Mouse (Mus musculus): ENCODE data around the gene Baiap2l1. TPM values are rescaled to one million over a fixed set of nuclear protein-coding genes. Genes with fewer than 3 reads are reported as not detected.
"Not testable (repeated sequence)": the region's sequence is repeated elsewhere in the genome, so short reads cannot be mapped to it uniquely, and the experiment has no call there.

The Baiap2l1 gene
- polyA plus RNA-seq, 1 experiment from 2014 or later: 6.9 TPM

DNA sequence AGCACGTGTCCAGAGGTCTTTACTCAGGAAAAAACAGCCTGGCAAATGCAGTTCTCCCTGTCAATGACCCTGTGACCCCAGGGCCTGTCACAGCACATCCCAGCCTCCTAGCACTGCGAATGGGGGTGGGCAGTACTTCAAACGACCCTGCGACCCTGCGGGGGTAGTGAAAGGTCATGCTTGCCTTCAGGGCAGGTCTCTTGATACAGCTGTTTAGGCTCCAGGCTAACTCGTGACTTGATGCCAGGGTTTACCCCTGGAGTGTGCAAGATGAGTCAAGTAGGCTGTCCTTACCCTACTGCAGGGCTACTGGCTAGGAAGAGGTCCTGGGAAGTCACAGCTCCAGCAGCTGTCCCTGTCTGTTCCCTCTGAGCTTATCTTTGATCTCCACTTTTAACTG, 13.1 kb upstream of the Baiap2l1 start:
- Histone ChIP-seq H3K4me2 (no peak overlapping the region), H3K36me3 (replicated peaks) (no peaks in the 10 kb centered on the region), H3K4me3 (replicated peaks) (no peak overlapping the region), H3K4me1 (replicated peaks) (peaks cover 8% of the 10 kb centered on the region; the same call in 1 of the 2 replicates), H3K9ac (no peak overlapping the region), H3K27me3 (no peaks in the 10 kb centered on the region), H3K27ac (replicated peaks) (peak overlapping the region; percentile 62), H3K9me3 (replicated peaks) (no peaks in the 10 kb centered on the region)
- peak; percentile 67 for ATAC-seq (ENCODE audit: insufficient read depth)
- 11% methylated on average over 6 of the region's 6 CpGs for WGBS (ENCODE audit: insufficient replicate concordance)

DNA sequence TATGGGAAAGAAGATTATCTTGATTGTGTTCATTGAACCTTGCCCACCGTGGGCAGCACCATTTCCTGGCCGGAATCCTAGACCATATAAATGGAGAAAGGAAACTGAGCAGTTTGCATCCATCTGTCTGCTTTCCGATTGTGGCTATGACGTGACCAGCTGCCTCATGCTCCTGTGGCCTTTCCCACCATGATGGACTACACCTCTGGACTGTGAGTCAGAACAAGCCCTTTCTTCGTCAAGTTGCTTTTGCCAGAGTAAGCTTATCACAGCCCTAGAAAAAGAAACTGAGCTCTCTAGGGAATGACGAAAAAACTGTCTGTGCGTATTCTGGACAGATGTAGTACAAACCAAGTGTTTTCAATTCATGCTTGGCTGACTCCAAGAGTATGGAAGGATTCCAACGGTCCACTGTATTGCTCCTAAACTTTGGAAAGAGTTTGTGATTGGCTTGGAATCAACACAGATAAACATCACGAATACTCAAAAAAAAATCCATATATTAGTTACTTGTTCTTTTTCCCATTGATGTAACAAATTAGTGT, 10.8 kb upstream of the Baiap2l1 start:
- Histone ChIP-seq H3K4me1 (replicated peaks) (peaks cover 8% of the 10 kb centered on the region; the same call in 1 of the 2 replicates), H3K9ac (no peak overlapping the region), H3K27ac (replicated peaks) (no peak overlapping the region), H3K27me3 (no peaks in the 10 kb centered on the region), H3K4me3 (replicated peaks) (no peak overlapping the region), H3K4me2 (no peak overlapping the region), H3K36me3 (replicated peaks) (no peaks in the 10 kb centered on the region), H3K9me3 (replicated peaks) (no peaks in the 10 kb centered on the region)
- ATAC-seq (ENCODE audit: insufficient read depth): no peak
- 70% methylated on average over 9 of the region's 9 CpGs for WGBS (ENCODE audit: insufficient replicate concordance)

DNA sequence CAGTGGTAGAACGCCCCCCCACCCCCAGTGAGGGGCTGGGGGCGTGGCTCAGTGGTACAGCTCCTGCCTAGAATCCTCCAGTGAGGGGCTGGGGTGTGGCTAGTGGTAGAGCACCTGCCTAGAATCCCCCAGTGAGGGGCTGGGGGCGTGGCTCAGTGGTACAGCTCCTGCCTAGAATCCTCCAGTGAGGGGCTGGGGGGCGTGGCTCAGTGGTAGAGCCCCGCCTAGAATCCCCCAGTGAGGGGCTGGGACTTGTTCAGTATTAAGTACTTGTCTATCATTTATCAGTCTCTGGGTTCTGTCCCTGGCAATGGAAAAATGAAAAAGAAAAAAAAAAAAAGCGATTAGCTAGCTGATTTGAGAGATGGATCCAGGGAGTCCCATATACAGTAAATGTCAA, 8.6 kb upstream of the Baiap2l1 start:
- H3K4me1 ChIP-seq (replicated peaks); H3K9me3 ChIP-seq (replicated peaks); H3K27me3 ChIP-seq; ATAC-seq (ENCODE audit: insufficient read depth); H3K4me3 ChIP-seq (replicated peaks); H3K36me3 ChIP-seq (replicated peaks); H3K4me2 ChIP-seq; H3K9ac ChIP-seq; H3K27ac ChIP-seq (replicated peaks): not testable (repeated sequence)
- whole genome bisulfite sequencing (ENCODE audit: insufficient replicate concordance): 39% methylated on average over 6 of the region's 6 CpGs

DNA sequence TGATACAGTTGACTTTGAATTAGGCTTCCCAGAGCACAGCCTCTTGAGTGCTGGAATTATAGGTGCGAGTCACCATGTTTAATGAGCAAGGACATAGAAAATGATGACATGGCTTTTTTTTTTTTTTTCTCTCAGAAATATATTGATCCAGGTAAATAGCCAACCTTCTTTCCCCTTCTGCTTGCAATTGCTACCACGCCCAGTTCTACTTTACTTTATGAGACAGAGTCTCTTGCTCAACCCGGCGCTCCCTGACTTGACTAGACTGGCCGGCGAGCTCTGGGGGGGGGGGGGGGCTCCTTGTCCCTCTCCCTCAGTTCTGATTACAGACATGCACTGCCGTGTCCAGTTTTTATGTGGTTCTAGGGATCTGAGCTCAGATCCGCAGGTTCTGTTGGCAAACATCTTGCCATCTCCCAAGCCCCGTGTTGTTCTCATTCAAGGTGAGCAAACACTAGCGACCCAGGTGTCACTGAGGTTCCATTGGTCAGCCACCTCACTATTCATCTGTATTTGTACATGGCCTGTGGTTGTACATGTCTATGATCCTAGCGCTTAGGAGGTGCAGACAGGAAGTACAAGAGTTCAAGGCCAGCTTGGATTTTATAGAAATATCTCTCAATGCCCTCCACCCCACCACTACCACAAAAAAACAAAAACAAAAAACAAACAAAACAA, 6.9 kb upstream of the Baiap2l1 start:
- WGBS (ENCODE audit: insufficient replicate concordance): 61% methylated on average over 11 of the region's 11 CpGs
- no peak for ATAC-seq (ENCODE audit: insufficient read depth)
- Histone ChIP-seq H3K9me3 (replicated peaks) (no peaks in the 10 kb centered on the region), H3K27ac (replicated peaks) (no peak overlapping the region), H3K4me1 (replicated peaks) (no peaks in the 10 kb centered on the region), H3K9ac (no peak overlapping the region), H3K27me3 (no peaks in the 10 kb centered on the region), H3K36me3 (replicated peaks) (no peaks in the 10 kb centered on the region), H3K4me2 (no peak overlapping the region), H3K4me3 (replicated peaks) (no peak overlapping the region)

DNA sequence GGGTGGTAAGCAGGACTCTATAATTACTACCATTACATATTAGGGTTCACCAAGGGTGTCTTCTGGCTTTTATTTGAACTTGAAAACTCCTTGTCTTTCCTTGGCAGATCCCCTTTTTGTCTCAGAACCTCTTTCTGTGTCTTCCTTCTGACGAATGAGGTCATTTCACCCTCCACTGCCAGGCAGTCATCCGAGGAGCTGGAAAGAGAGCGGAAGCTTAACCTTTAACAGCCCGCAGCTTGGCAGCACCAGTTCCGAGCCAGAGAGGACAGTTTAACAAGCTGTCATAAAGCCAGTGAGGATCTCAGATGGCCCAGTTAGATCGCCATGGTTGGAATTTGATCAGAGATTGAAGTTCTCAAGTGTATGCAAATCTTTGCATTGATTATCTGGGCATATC, 2.4 kb upstream of the Baiap2l1 start:
- Histone ChIP-seq H3K4me1 (replicated peaks) (peaks cover 17% of the 10 kb centered on the region), H3K4me3 (replicated peaks) (no peak overlapping the region), H3K36me3 (replicated peaks) (no peaks in the 10 kb centered on the region), H3K4me2 (no peak overlapping the region), H3K9me3 (replicated peaks) (no peaks in the 10 kb centered on the region), H3K27me3 (peaks cover 36% of the 10 kb centered on the region), H3K9ac (no peak overlapping the region), H3K27ac (replicated peaks) (no peak overlapping the region)
- 47% methylated on average over 6 of the region's 6 CpGs for WGBS (ENCODE audit: insufficient replicate concordance)
- no peak for ATAC-seq (ENCODE audit: insufficient read depth)

DNA sequence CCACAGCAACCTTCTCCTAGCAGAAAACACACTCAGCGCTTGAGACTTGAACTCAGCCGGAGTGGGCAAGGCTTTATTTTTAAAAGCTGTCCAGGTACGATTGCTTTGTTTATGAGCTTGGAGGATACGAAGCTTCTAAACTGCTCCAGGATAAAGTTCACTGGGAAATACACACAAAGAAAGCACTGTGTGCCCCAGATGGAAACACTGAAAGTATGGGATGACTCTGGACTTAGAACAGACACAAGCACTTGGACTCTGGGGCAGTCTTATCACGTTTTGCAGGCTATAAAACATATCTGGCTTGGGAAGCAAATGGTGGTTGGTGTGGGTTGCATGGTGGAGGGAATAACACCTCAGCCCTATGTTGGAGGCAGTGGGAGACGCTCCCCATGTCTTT, 2.0 kb upstream of the Baiap2l1 start:
- Histone ChIP-seq H3K36me3 (replicated peaks) (no peaks in the 10 kb centered on the region), H3K9ac (no peak overlapping the region), H3K9me3 (replicated peaks) (no peaks in the 10 kb centered on the region), H3K27me3 (peaks cover 36% of the 10 kb centered on the region), H3K27ac (replicated peaks) (no peak overlapping the region), H3K4me1 (replicated peaks) (peaks cover 17% of the 10 kb centered on the region), H3K4me3 (replicated peaks) (no peak overlapping the region), H3K4me2 (no peak overlapping the region)
- no peak for ATAC-seq (ENCODE audit: insufficient read depth)
- 52% methylated on average over 6 of the region's 6 CpGs for WGBS (ENCODE audit: insufficient replicate concordance)

DNA sequence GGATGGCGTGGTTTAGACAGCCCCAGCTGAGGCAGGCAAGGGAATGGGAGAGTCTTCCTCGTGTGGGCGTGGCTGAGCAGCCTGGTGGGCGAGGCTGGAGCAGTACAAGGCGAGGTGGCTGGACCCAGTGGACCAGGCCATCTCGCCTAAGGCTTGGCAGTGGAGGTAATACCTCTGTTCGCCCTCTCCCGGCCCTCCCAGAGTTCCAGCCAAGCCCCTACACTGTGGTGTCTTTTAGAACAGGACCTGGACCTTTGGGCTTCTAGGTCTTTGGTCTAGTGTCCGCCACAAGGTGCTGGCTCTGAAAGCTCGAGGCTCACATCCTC, 643 bp upstream of the Baiap2l1 start:
- ATAC-seq (ENCODE audit: insufficient read depth): no peak
- Histone ChIP-seq H3K27me3 (peaks cover 36% of the 10 kb centered on the region), H3K4me1 (replicated peaks) (peaks cover 17% of the 10 kb centered on the region), H3K36me3 (replicated peaks) (no peaks in the 10 kb centered on the region), H3K4me3 (replicated peaks) (peak overlapping the region; percentile 54), H3K27ac (replicated peaks) (0 out of 2 replicates have a peak overlapping the region, but pooled peaks have one; percentile 38), H3K4me2 (peak overlapping the region; percentile 66), H3K9me3 (replicated peaks) (no peaks in the 10 kb centered on the region), H3K9ac (no peak overlapping the region)
- WGBS (ENCODE audit: insufficient replicate concordance): 10% methylated on average over 10 of the region's 10 CpGs

DNA sequence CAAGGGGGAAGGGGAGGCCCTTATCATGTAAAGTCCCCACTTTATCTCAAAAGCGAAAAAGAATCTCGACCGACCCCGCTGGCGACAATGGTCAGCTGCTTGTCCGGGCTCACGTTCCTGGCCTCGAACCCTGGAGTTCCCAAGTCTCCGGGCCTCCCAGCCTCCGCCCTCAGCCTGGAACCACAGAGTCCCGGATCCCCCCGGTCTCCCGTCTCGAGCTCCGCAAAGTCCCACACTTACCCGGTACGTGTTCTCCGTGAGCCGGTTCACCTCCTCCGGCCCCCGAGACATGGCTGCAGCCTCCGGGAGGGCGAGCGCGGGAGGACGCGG, 396 bp downstream of the Baiap2l1 start:
- peak overlapping the region; percentile 45 for H3K27ac ChIP-seq (replicated peaks)
- no peaks in the 10 kb centered on the region for H3K36me3 ChIP-seq (replicated peaks)
- peaks cover 36% of the 10 kb centered on the region for H3K27me3 ChIP-seq
- peaks cover 17% of the 10 kb centered on the region for H3K4me1 ChIP-seq (replicated peaks)
- peak; percentile 10; the same call in 1 of the 2 replicates for ATAC-seq (ENCODE audit: insufficient read depth)
- peak overlapping the region; percentile 54 for H3K4me3 ChIP-seq (replicated peaks)
- H3K9me3 ChIP-seq (replicated peaks): no peaks in the 10 kb centered on the region
- peak overlapping the region; percentile 66 for H3K4me2 ChIP-seq
- H3K9ac ChIP-seq: peak overlapping the region; percentile 43
- WGBS (ENCODE audit: insufficient replicate concordance): under 1% methylated on average over 27 of the region's 27 CpGs

DNA sequence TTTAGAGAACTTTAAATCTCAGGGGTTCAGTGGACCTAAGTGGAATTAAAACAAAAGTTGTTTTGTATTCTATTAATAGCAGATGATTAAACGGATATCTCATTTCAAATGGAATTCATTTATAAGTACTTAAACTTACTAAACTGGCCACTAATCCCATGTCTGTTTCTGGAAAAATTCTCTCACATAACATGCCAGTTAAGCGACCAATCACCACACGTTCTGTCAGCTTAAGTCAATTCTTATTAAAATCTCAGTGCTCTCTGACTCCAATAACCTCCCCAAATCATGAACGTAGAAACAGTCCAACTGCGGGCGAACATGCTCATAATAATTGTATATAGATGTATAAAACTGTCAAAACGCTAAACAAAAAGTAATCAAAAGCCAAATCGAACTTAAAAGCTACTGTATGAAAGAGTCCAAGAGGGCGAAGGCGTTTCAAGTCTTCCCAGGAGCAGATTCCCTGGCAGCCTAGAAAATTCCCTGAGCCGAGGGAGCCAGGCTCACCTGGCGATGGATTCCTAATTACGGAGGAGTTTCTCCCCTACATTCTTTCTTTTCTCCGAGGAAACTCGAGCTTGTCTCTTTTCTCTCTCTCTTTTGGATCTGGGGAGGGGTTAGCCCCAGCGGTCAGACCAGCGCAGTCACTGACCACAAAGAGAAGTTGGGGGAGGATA, 996 bp downstream of the Baiap2l1 start:
- H3K4me1 ChIP-seq (replicated peaks): peaks cover 17% of the 10 kb centered on the region
- H3K27me3 ChIP-seq: peaks cover 36% of the 10 kb centered on the region
- no peaks in the 10 kb centered on the region for H3K9me3 ChIP-seq (replicated peaks)
- peak overlapping the region; percentile 66 for H3K4me2 ChIP-seq
- no peak for ATAC-seq (ENCODE audit: insufficient read depth)
- peak overlapping the region; percentile 54 for H3K4me3 ChIP-seq (replicated peaks)
- WGBS (ENCODE audit: insufficient replicate concordance): 11% methylated on average over 17 of the region's 17 CpGs
- no peaks in the 10 kb centered on the region for H3K36me3 ChIP-seq (replicated peaks)
- H3K9ac ChIP-seq: peak overlapping the region; percentile 43
- H3K27ac ChIP-seq (replicated peaks): 0 out of 2 replicates have a peak overlapping the region, but pooled peaks have one; percentile 9

DNA sequence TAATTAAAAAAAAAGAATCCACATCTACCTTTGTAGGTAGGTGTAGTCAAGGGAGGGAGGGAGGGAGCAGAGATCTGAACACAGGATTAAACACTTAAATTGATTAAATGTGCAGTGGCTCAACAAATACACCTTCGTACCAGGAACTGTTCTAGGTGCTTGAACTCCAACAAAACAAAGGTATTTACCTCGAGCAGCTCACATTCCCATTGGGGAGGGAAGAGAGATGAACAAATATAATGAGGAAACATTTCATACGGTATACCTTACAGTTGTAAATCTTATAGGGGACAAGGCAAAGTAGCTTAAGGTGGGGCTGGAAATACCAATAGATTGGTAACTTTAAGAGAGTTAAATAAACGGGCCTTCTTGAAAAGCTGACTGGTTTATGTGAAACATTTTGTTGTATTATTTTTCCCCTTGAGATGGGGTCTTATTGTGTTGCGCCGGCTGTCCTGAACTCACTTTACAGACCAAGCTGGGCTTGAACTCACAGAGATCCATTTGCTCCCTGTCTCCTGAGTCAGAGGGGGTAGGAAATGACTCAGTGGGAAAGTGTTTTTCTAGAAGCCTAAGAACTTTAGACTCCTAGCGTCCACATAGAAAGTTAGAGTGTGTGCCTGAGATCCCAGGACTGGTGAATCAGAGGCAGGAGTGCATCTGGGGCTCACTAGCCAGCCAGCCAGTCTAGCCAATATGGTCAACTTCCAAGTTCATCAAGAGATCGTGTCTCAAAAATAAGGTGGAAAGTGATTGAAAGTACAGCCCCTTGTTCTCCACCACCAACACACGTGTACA, 5.5 kb downstream of the Baiap2l1 start:
- Histone ChIP-seq H3K9me3 (replicated peaks) (no peaks in the 10 kb centered on the region), H3K27ac (replicated peaks) (no peak overlapping the region), H3K4me1 (replicated peaks) (peaks cover 8% of the 10 kb centered on the region; the same call in 1 of the 2 replicates), H3K36me3 (replicated peaks) (no peaks in the 10 kb centered on the region), H3K27me3 (peaks cover 17% of the 10 kb centered on the region), H3K4me3 (replicated peaks) (no peak overlapping the region), H3K9ac (no peak overlapping the region), H3K4me2 (no peak overlapping the region)
- 55% methylated on average over 9 of the region's 9 CpGs for WGBS (ENCODE audit: insufficient replicate concordance)
- ATAC-seq (ENCODE audit: insufficient read depth): no peak

DNA sequence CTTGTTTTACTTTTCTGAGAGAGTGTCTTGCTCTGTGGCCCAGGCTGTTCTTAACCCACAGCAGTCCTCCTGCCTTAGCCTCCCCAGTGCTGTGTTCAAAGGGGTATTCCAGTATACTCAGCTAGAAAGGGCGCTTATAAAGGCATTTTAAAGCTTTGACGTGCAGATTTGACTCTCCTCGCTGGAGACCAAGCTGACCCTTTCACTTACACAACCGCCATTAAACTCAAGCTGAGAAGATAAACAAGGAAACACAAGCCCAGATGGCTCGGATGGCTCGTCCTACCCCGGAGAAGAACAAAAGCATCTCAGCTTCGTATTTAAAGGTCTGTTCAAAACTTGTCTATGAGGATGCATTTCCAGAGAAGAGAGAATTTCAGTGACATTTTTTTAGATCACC, 6.7 kb downstream of the Baiap2l1 start:
- Histone ChIP-seq H3K9me3 (replicated peaks) (no peaks in the 10 kb centered on the region), H3K4me2 (no peak overlapping the region), H3K4me3 (replicated peaks) (no peak overlapping the region), H3K9ac (no peak overlapping the region), H3K27me3 (peaks cover 6% of the 10 kb centered on the region; the same call in 1 of the 2 replicates), H3K4me1 (replicated peaks) (peaks cover 4% of the 10 kb centered on the region; the same call in 1 of the 2 replicates), H3K36me3 (replicated peaks) (no peaks in the 10 kb centered on the region), H3K27ac (replicated peaks) (no peak overlapping the region)
- ATAC-seq (ENCODE audit: insufficient read depth): no peak
- 38% methylated on average over 8 of the region's 8 CpGs for WGBS (ENCODE audit: insufficient replicate concordance)
